Comparison of ENCODE assay signal across 12 mouse cellular contexts in the genomic region with DNA sequence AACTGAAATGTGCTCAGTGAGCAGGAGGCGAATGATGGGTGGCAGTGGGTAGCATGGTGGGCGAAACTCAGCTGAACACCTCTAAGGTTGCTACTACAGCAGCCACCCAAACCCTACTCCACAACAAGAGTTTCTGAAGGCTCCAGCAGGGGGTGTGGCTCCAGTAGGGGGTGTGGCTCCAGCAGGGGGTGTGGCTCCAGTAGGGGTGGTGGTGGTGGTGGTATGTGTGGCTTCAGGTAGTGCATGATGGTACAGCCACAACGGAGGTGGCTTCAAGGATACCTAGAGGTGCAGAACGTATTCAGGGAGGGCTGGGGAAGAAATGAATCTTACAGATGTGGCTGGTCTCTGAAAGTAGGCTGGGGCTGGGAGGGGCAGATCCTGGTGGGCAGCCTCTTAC. TPM values are rescaled to one million over a fixed set of nuclear protein-coding genes. Genes with fewer than 3 reads are reported as not detected.
DNase-seq lines count a peak whose midpoint lies in the region; ATAC-seq and TF ChIP-seq lines count a peak whose summit lies in the region.
"Had no signal": no experiment of that assay in that cellular context is flagged by ENCODE, and none has a peak within 500 bp of the region (broad histone marks: within the 10 kb centered on the region; RNA-seq: fewer than 3 reads in every experiment).

No protein-coding gene starts in this region.

- TF ChIP-seq CTCF in kidney, postnatal 0 days (IDR thresholded peaks at IDR 0.05; ENCODE audit: low read depth): peak; percentile 25; the same call in 1 of the 2 replicates

- no peak overlapping the region for H3K9ac ChIP-seq in kidney, postnatal 0 days (ENCODE audit: low read depth, low read length)
- no peak overlapping the region for H3K9ac ChIP-seq in hindbrain, embryonic 13.5 days
- H3K9ac ChIP-seq: heart, embryonic 15.5 days; liver, embryonic 15.5 days; midbrain, embryonic 12.5 days had no signal

- no peak for ATAC-seq in kidney, postnatal 0 days (replicated peaks; ENCODE audit: low FRiP score, low read depth)
- peak; percentile 46; the same call in 1 of the 2 replicates for ATAC-seq in megakaryocyte-erythroid progenitor cell, adult 5-6 weeks (replicated peaks; ENCODE audit: low FRiP score, low TSS enrichment, poor library complexity, severe bottlenecking)
- ATAC-seq in hindbrain, embryonic 13.5 days (ENCODE audit: low FRiP score): no peak

- H3K4me1 ChIP-seq in kidney, postnatal 0 days (replicated peaks; ENCODE audit: insufficient read depth, low read length): peaks cover 14% of the 10 kb centered on the region
- peaks cover 68% of the 10 kb centered on the region for H3K4me1 ChIP-seq in hindbrain, embryonic 13.5 days (replicated peaks)

- no peak overlapping the region for H3K4me2 ChIP-seq in kidney, postnatal 0 days (ENCODE audit: low read length)
- H3K4me2 ChIP-seq in hindbrain, embryonic 13.5 days: no peak overlapping the region
- H3K4me2 ChIP-seq: heart, embryonic 15.5 days; liver, embryonic 15.5 days; midbrain, embryonic 12.5 days had no signal

- no peaks in the 10 kb centered on the region for H3K9me3 ChIP-seq in kidney, postnatal 0 days (replicated peaks; ENCODE audit: low read length)
- H3K9me3 ChIP-seq in hindbrain, embryonic 13.5 days: no peaks in the 10 kb centered on the region
- H3K9me3 ChIP-seq: heart, embryonic 15.5 days; liver, embryonic 15.5 days; midbrain, embryonic 12.5 days had no signal

- 79% methylated on average over 4 of the region's 4 CpGs for WGBS in kidney, postnatal 0 days
- 78% methylated on average over 4 of the region's 4 CpGs for WGBS in hindbrain, embryonic 13.5 days

- no peak for DNase-seq in kidney, postnatal 0 days (ENCODE audit: low spot score)
- no peak for DNase-seq in kidney, postnatal 10 days
- peak; percentile 46 to 50 for DNase-seq in B cell, adult 2 months
- DNase-seq in c-Kit-positive CD71-positive TER-119-negative erythroid progenitor cells, embryonic 14.5 days (ENCODE audit: low read depth): peak; percentile 48
- DNase-seq in heart, adult 18-20 months: no peak
- no peak for DNase-seq in heart, adult 9 months (ENCODE audit: low spot score in 2 of 2)
- DNase-seq: kidney, adult 2 months had no signal

- no peak overlapping the region for H3K4me3 ChIP-seq in kidney, postnatal 0 days (replicated peaks; ENCODE audit: low read depth, low read length)
- no peak overlapping the region for H3K4me3 ChIP-seq in hindbrain, embryonic 13.5 days
- H3K4me3 ChIP-seq: heart, embryonic 15.5 days; liver, embryonic 15.5 days; midbrain, embryonic 12.5 days had no signal

- no peak overlapping the region for H3K27ac ChIP-seq in kidney, postnatal 0 days
- no peak overlapping the region for H3K27ac ChIP-seq in hindbrain, embryonic 13.5 days
- H3K27ac ChIP-seq: heart, embryonic 15.5 days; liver, embryonic 15.5 days; midbrain, embryonic 12.5 days had no signal

- H3K36me3 ChIP-seq in kidney, postnatal 0 days (ENCODE audit: insufficient read depth, low read length): no peaks in the 10 kb centered on the region
- H3K36me3 ChIP-seq in hindbrain, embryonic 13.5 days: peaks cover 50% of the 10 kb centered on the region
- H3K36me3 ChIP-seq: heart, embryonic 15.5 days had no signal

- H3K27me3 ChIP-seq in kidney, postnatal 0 days (ENCODE audit: insufficient read depth, low read length): peaks cover 3% of the 10 kb centered on the region; the same call in 1 of the 2 replicates
- no peaks in the 10 kb centered on the region for H3K27me3 ChIP-seq in hindbrain, embryonic 13.5 days
- H3K27me3 ChIP-seq: liver, embryonic 15.5 days had no signal

RNA-seq across cellular contexts. Expression of a gene that starts 5.7 kb away (rescaled TPM):
- polyA plus RNA-seq in kidney, postnatal 0 days (2015; fragmentation: Nextera tagmentation; extraction: Ambion mirVana): 0.41 and 0.82 TPM in 2 replicates
- 7.4 and 10.9 TPM in 2 replicates for total RNA-seq in megakaryocyte-erythroid progenitor cell, adult 5-6 weeks (2014; fragmentation: Nextera tagmentation)
- 4.9 and 5.6 TPM in 2 replicates for total RNA-seq in megakaryocyte-erythroid progenitor cell, adult 5-6 weeks (2017)
- 1 to 10 TPM in 1 of 2 experiments, under 1 TPM in 1; 0.72 to 1.1 TPM for total RNA-seq in heart, adult 18-20 months (2021)
- polyA plus RNA-seq in hindbrain, embryonic 13.5 days (2015; fragmentation: Nextera tagmentation; extraction: Ambion mirVana): 38.4 and 41.7 TPM in 2 replicates

Comparison
In these comparisons a context has a peak if more than half of its experiments do, and no peak if none do; other contexts are left out.
1. DNase-seq: peak in B cell, adult 2 months (2 of 2) and c-Kit-positive CD71-positive TER-119-negative erythroid progenitor cells, embryonic 14.5 days (single experiment); none in kidney, postnatal 0 days (single experiment), kidney, postnatal 10 days (single experiment), heart, adult 18-20 months (0 of 2) and heart, adult 9 months (0 of 2).